Mouse (Mus musculus): ENCODE data around the gene Rhou. TPM values are rescaled to one million over a fixed set of nuclear protein-coding genes. Genes with fewer than 3 reads are reported as not detected.
A peak's percentile ranks its signal among the peaks of the same experiment; 100 is the strongest.
"Not testable (repeated sequence)": the region's sequence is repeated elsewhere in the genome, so short reads cannot be mapped to it uniquely, and the experiment has no call there.

The Rhou gene
- 4.3 and 4.9 TPM in 2 replicates for polyA plus RNA-seq (2015; fragmentation: Nextera tagmentation; extraction: Ambion mirVana)

- DNase-seq (ENCODE audit: low spot score) (peak; percentile 96), ATAC-seq (replicated peaks; ENCODE audit: low FRiP score, low read depth) (peak; percentile 88)
Observed at GRCm38 (mm10) chr8:123653308-123653993, at the start of gene Rhou. Rhou (plus strand) TSS chr8:123653929.

DNA sequence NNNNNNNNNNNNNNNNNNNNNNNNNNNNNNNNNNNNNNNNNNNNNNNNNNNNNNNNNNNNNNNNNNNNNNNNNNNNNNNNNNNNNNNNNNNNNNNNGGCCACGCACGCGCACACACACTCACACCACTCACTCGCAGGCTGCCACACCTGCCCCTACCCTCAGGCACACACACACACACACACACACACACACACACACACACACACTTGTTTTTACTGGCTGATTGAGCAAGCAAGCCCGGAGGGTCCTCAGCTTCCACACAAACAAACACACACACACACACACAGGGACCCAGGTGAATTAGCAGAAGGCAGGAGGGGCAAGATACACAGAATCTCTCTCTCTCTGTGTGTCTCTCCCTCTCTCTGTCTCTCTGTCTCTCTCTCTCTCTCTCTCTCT, 41.1 kb upstream of the Rhou start:
- not testable (repeated sequence) for DNase-seq (ENCODE audit: low spot score); H3K4me1 ChIP-seq (replicated peaks; ENCODE audit: insufficient read depth, low read length); H3K27ac ChIP-seq; H3K27me3 ChIP-seq (ENCODE audit: insufficient read depth, low read length); H3K4me2 ChIP-seq (ENCODE audit: low read length); H3K9me3 ChIP-seq (replicated peaks; ENCODE audit: low read length); H3K4me3 ChIP-seq (replicated peaks; ENCODE audit: low read depth, low read length); H3K36me3 ChIP-seq (ENCODE audit: insufficient read depth, low read length); H3K9ac ChIP-seq (ENCODE audit: low read depth, low read length); ATAC-seq (replicated peaks; ENCODE audit: low FRiP score, low read depth)
- 75% methylated on average over 1 of the region's 5 CpGs for WGBS

More at GRCm38 (mm10) chr8:123653308-123653993, at the start of gene Rhou:
- H3K9ac ChIP-seq (ENCODE audit: low read depth, low read length), result peak within 1 kb of the TSS; percentile 91
- peaks cover 13% of the 10 kb centered on the region for H3K4me1 ChIP-seq (replicated peaks; ENCODE audit: insufficient read depth, low read length)
- no peaks in the 10 kb centered on the region for H3K9me3 ChIP-seq (replicated peaks; ENCODE audit: low read length)
- peak within 1 kb of the TSS; percentile 73 for H3K4me2 ChIP-seq (ENCODE audit: low read length)
- peak within 1 kb of the TSS; percentile 59 for H3K4me3 ChIP-seq (replicated peaks; ENCODE audit: low read depth, low read length)
- peak within 1 kb of the TSS; percentile 85 for H3K27ac ChIP-seq
- no peaks in the 10 kb centered on the region for H3K27me3 ChIP-seq (ENCODE audit: insufficient read depth, low read length)
- H3K36me3 ChIP-seq (ENCODE audit: insufficient read depth, low read length), result peaks cover 4% of the 10 kb centered on the region; the same call in 1 of the 2 replicates
- peak; percentile 69 for TF ChIP-seq CTCF (IDR thresholded peaks at IDR 0.05; ENCODE audit: low read depth)
- under 1% methylated on average over 46 of the region's 58 CpGs for WGBS

DNA sequence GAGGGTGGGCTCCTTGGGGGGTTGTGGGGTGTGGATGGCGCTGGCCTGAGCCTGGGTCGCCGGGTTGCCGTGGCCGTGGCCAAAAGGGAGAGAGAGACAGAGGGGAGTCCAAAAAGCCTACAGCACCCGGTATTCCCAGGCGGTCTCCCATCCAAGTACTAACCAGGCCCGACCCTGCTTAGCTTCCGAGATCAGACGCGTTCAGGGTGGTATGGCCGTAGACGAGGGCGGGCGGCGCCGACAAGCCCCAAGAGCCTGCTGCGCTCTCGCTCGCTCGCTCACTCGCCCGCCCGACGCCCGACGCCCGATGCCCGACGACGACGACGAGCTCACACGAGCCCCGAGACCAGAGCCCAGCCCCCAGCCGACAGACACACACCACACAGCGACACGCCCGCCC, 30.2 kb upstream of the Rhou start:
- not testable (repeated sequence) for DNase-seq (ENCODE audit: low spot score); H3K36me3 ChIP-seq (ENCODE audit: insufficient read depth, low read length); H3K4me3 ChIP-seq (replicated peaks; ENCODE audit: low read depth, low read length); H3K4me1 ChIP-seq (replicated peaks; ENCODE audit: insufficient read depth, low read length); H3K27me3 ChIP-seq (ENCODE audit: insufficient read depth, low read length); H3K4me2 ChIP-seq (ENCODE audit: low read length); H3K9ac ChIP-seq (ENCODE audit: low read depth, low read length); H3K27ac ChIP-seq; H3K9me3 ChIP-seq (replicated peaks; ENCODE audit: low read length)
- WGBS, result no CpG with 5 or more reads among the region's 39 CpGs
- 0 out of 2 replicates have a peak, but pooled peaks have one; percentile 66 for ATAC-seq (replicated peaks; ENCODE audit: low FRiP score, low read depth)

DNA sequence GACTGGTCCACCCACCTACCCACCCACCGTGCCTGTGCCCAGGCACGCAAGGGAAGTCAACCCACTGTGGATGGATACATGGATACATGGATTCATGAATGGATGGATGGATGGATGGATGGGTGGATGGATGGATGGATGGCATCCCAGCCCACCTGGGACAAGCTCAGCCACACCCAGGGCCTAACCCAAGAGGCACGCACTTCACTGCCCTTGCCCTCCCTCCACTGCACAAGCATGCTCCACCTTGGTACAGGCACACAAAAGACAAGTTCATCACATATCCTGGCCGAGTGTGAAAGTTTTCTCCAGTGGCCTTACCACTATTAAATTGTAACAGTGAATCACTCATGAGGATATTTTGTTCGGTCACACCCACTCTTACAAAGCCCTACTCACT, 29.5 kb upstream of the Rhou start:
- TF ChIP-seq CTCF (IDR thresholded peaks at IDR 0.05; ENCODE audit: low read depth), result no peak
- Histone ChIP-seq H3K27ac (no peak overlapping the region), H3K9me3 (replicated peaks; ENCODE audit: low read length) (no peaks in the 10 kb centered on the region), H3K4me3 (replicated peaks; ENCODE audit: low read depth, low read length) (no peak overlapping the region), H3K27me3 (ENCODE audit: insufficient read depth, low read length) (0 out of 2 replicates have a peak, but pooled peaks cover 3% of the 10 kb centered on the region), H3K36me3 (ENCODE audit: insufficient read depth, low read length) (no peaks in the 10 kb centered on the region), H3K9ac (ENCODE audit: low read depth, low read length) (no peak overlapping the region), H3K4me1 (replicated peaks; ENCODE audit: insufficient read depth, low read length) (0 out of 2 replicates have a peak, but pooled peaks cover 3% of the 10 kb centered on the region), H3K4me2 (ENCODE audit: low read length) (no peak overlapping the region)
- ATAC-seq (replicated peaks; ENCODE audit: low FRiP score, low read depth) (no peak), DNase-seq (ENCODE audit: low spot score) (no peak)
- 54% methylated on average over 5 of the region's 5 CpGs for WGBS

- 0 out of 2 replicates have a peak, but pooled peaks cover 3% of the 10 kb centered on the region for H3K27me3 ChIP-seq (ENCODE audit: insufficient read depth, low read length)
- DNase-seq (ENCODE audit: low spot score) (no peak), ATAC-seq (replicated peaks; ENCODE audit: low FRiP score, low read depth) (no peak)
- TF ChIP-seq CTCF (IDR thresholded peaks at IDR 0.05; ENCODE audit: low read depth), result no peak
- H3K36me3 ChIP-seq (ENCODE audit: insufficient read depth, low read length), result no peaks in the 10 kb centered on the region
- WGBS, result 61% methylated on average over 1 of the region's 1 CpGs
- H3K27ac ChIP-seq, result no peak overlapping the region
- no peak overlapping the region for H3K4me3 ChIP-seq (replicated peaks; ENCODE audit: low read depth, low read length)
- H3K9ac ChIP-seq (ENCODE audit: low read depth, low read length), result no peak overlapping the region
- H3K4me2 ChIP-seq (ENCODE audit: low read length), result no peak overlapping the region
- 0 out of 2 replicates have a peak, but pooled peaks cover 6% of the 10 kb centered on the region for H3K4me1 ChIP-seq (replicated peaks; ENCODE audit: insufficient read depth, low read length)
- H3K9me3 ChIP-seq (replicated peaks; ENCODE audit: low read length), result no peaks in the 10 kb centered on the region
Observed at GRCm38 (mm10) chr8:123624702-123625101, 29.0 kb upstream of the Rhou start.

DNA sequence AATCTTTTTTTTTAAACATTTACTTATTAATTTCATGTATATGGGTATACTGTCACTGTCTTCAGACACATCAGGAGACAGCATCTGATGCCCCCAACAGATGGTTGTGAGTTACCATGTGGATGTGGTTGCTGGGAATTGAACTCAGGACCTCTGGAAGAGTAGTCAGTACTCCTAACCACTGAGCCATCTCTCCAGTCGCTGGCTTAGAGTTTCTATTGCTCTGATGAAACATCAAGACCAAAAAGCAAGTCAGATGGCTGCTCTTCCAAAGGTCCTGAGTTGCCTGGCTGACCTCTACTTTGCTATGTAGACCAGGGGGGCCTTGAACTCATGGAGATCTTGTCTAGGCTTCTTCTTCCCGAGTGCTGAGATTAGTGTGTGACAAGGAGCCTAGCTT, 28.0 kb upstream of the Rhou start:
- Histone ChIP-seq H3K4me3 (replicated peaks; ENCODE audit: low read depth, low read length) (no peak overlapping the region), H3K27ac (no peak overlapping the region), H3K9ac (ENCODE audit: low read depth, low read length) (no peak overlapping the region), H3K4me2 (ENCODE audit: low read length) (no peak overlapping the region), H3K36me3 (ENCODE audit: insufficient read depth, low read length) (no peaks in the 10 kb centered on the region), H3K27me3 (ENCODE audit: insufficient read depth, low read length) (0 out of 2 replicates have a peak, but pooled peaks cover 3% of the 10 kb centered on the region), H3K4me1 (replicated peaks; ENCODE audit: insufficient read depth, low read length) (0 out of 2 replicates have a peak, but pooled peaks cover 6% of the 10 kb centered on the region), H3K9me3 (replicated peaks; ENCODE audit: low read length) (no peaks in the 10 kb centered on the region)
- no peak for TF ChIP-seq CTCF (IDR thresholded peaks at IDR 0.05; ENCODE audit: low read depth)
- DNase-seq (ENCODE audit: low spot score) (no peak), ATAC-seq (replicated peaks; ENCODE audit: low FRiP score, low read depth) (no peak)
- 32% methylated on average over 2 of the region's 2 CpGs for WGBS

All from kidney, postnatal 0 days (tissue).